In the genomic region with DNA sequence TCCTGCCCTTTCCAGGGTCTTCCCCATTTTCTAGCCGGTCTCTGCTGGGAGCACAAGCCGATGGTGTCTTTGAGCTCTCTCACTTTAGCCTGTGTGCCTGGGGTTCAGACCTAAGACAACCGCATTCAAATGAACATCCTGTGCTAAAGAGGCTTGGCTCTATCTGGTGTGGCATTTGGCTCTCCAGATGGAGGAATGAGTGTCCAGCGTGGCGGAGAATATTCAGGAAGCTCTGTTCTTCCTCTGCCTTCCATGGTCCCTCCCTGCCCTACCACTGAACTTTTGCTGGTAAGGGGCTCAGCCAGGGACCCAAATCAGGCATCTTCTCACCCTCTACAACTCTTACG, we compare ENCODE assay signal across 22 mouse cellular contexts.
A peak's percentile ranks its signal among the peaks of the same experiment; 100 is the strongest.
DNase-seq lines count a peak whose midpoint lies in the region; ATAC-seq and TF ChIP-seq lines count a peak whose summit lies in the region.
"Had no signal": no experiment of that assay in that cellular context is flagged by ENCODE, and none has a peak within 500 bp of the region (broad histone marks: within the 10 kb centered on the region; RNA-seq: fewer than 3 reads in every experiment).

No protein-coding gene starts in this region.

- DNase-seq in midbrain, embryonic 10.5 days (ENCODE audit: low spot score), result no peak
- peak; percentile 72 for DNase-seq in cerebellum, adult 18-20 months
- DNase-seq in cerebellum, postnatal 10 days, result peak; percentile 74 to 76
- DNase-seq in layer of hippocampus, adult 2 months (ENCODE audit: low spot score in 2 of 2), result no peak
- DNase-seq in spleen, postnatal 4 days (ENCODE audit: low spot score in 2 of 2), result no peak
- no peak for DNase-seq in spleen, adult 12 weeks (ENCODE audit: low spot score)
- DNase-seq: adrenal gland, adult 8-10 months; kidney, adult 9 months; kidney, postnatal 14 days; right cerebral cortex, postnatal 14 days; spleen, adult 18-20 months had no signal

- TF ChIP-seq CTCF in layer of hippocampus, adult 2 months (conservative IDR thresholded peaks at IDR 0.05), result no peak

- H3K9ac ChIP-seq in midbrain, embryonic 13.5 days (replicated peaks), result no peak overlapping the region
- H3K9ac ChIP-seq: embryonic facial prominence, embryonic 13.5 days; forebrain, embryonic 15.5 days; limb, embryonic 12.5 days; liver, embryonic 12.5 days; neural tube, embryonic 12.5 days had no signal

- H3K36me3 ChIP-seq in midbrain, embryonic 10.5 days, result no peaks in the 10 kb centered on the region
- no peaks in the 10 kb centered on the region for H3K36me3 ChIP-seq in midbrain, embryonic 13.5 days
- H3K36me3 ChIP-seq: embryonic facial prominence, embryonic 13.5 days; forebrain, embryonic 15.5 days; heart, embryonic 10.5 days; limb, embryonic 12.5 days; liver, embryonic 12.5 days had no signal

- H3K4me2 ChIP-seq in midbrain, embryonic 13.5 days (replicated peaks), result no peak overlapping the region
- H3K4me2 ChIP-seq: embryonic facial prominence, embryonic 13.5 days; forebrain, embryonic 15.5 days; liver, embryonic 12.5 days; midbrain, embryonic 11.5 days had no signal

- H3K4me1 ChIP-seq in midbrain, embryonic 10.5 days, result peaks cover 74% of the 10 kb centered on the region
- H3K4me1 ChIP-seq in midbrain, embryonic 13.5 days (replicated peaks), result peaks cover 70% of the 10 kb centered on the region

- H3K9me3 ChIP-seq in midbrain, embryonic 10.5 days (replicated peaks), result peaks cover 12% of the 10 kb centered on the region
- H3K9me3 ChIP-seq in midbrain, embryonic 13.5 days, result no peaks in the 10 kb centered on the region
- H3K9me3 ChIP-seq: embryonic facial prominence, embryonic 13.5 days; forebrain, embryonic 15.5 days; heart, embryonic 10.5 days; liver, embryonic 12.5 days had no signal

- WGBS in midbrain, embryonic 10.5 days, result 74% methylated on average over 6 of the region's 6 CpGs
- WGBS in midbrain, embryonic 13.5 days, result 73% methylated on average over 6 of the region's 6 CpGs

- H3K27me3 ChIP-seq in midbrain, embryonic 10.5 days (ENCODE audit: low read depth, poor library complexity, severe bottlenecking), result peaks cover 83% of the 10 kb centered on the region
- H3K27me3 ChIP-seq in midbrain, embryonic 13.5 days, result peaks cover 25% of the 10 kb centered on the region

- no peak for ATAC-seq in midbrain, embryonic 13.5 days
- ATAC-seq: forebrain, embryonic 15.5 days; hindbrain, postnatal 0 days; intestine, embryonic 16.5 days; liver, embryonic 12.5 days had no signal

- peak overlapping the region; percentile 61 for H3K27ac ChIP-seq in midbrain, embryonic 10.5 days (replicated peaks)
- H3K27ac ChIP-seq in midbrain, embryonic 13.5 days, result no peak overlapping the region
- H3K27ac ChIP-seq in layer of hippocampus, adult 2 months, result no peak overlapping the region
- H3K27ac ChIP-seq: embryonic facial prominence, embryonic 13.5 days; forebrain, embryonic 15.5 days; hindbrain, postnatal 0 days; limb, embryonic 12.5 days; liver, embryonic 12.5 days; neural tube, embryonic 12.5 days had no signal

- no peak overlapping the region for H3K4me3 ChIP-seq in midbrain, embryonic 10.5 days
- H3K4me3 ChIP-seq in midbrain, embryonic 13.5 days (replicated peaks), result no peak overlapping the region
- H3K4me3 ChIP-seq in layer of hippocampus, adult 2 months, result no peak overlapping the region
- H3K4me3 ChIP-seq: embryonic facial prominence, embryonic 13.5 days; erythroblast, embryonic 14.5 days; forebrain, embryonic 15.5 days; heart, embryonic 10.5 days; limb, embryonic 12.5 days; liver, embryonic 12.5 days; neural tube, embryonic 12.5 days had no signal

Comparison
In these comparisons a context has a peak if more than half of its experiments do, and no peak if none do; other contexts are left out.
1. DNase-seq: peak in cerebellum, adult 18-20 months (2 of 2) and cerebellum, postnatal 10 days (2 of 2); none in midbrain, embryonic 10.5 days (single experiment), layer of hippocampus, adult 2 months (0 of 2), spleen, postnatal 4 days (0 of 2) and spleen, adult 12 weeks (single experiment).